Mouse (Mus musculus): ENCODE measurements around the gene Jmjd8.

Gene Jmjd8

DNA sequence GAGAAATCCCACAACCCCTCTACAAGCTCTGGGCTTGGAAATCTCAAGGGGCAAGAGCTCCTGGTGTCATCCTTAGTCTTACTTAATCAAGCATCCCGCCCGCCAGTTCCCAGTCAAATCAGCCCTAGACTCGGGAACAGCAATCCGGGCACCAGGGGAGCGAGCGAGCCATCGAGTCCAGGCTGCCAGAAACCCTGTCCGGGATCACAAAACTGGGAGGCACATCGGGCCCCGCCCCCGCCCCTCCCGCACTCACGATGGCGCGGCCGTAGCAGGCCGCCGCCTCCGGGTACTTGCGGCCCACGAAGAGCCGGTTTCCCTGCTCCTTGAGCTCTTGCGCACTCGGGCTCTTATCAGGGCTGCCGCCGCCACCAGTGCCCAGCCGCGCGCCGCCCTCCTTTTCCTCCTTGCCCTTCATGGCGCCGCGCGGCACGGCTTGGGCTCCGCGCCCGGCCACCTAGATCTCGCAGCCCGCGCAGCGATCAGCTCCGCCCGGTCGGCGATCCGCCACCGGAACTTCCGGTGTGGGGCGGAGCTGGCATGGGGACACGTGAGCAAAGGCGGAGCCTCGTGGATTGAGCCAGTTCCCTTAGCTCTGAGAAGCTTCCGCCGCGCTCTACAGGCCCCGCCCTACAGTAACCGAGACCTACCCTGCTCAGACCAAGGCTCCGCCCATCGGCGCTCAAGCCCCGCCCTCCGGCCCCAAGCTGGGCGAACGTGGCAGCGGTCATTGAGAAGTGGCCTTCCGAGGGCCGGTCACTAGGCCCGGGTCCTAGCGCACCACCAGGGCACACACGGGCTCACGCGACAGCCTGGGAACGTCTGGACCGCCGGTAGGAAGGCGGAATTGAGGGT lies 4.0 kb downstream of the Jmjd8 start:
- DNase-seq (ENCODE audit: low read depth): peak; percentile 98

DNA sequence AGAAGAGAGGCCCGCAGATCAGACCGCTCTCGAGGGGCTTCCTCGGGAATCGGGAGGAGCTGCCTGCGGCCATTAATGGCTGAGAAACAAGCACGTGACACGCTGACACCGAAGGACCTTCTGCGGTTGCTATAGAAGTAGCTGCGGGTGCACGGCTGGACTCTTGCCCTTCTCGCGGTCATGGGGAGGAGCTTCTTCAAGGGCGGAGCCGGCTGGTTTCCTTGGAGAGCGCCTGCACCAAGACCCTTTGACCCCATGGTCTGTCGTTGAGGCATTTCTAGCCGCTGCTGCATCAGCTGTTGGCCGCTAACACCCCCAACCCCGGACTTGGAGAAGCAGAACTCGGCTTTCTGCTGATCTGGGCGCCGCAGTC lies 4.6 kb downstream of the Jmjd8 start, which contains the start of gene Stub1:
Gene Stub1 (minus strand): TSS at position 114 of the 373 bp plus-strand sequence.
- DNase-seq (ENCODE audit: low read depth): no peak

DNA sequence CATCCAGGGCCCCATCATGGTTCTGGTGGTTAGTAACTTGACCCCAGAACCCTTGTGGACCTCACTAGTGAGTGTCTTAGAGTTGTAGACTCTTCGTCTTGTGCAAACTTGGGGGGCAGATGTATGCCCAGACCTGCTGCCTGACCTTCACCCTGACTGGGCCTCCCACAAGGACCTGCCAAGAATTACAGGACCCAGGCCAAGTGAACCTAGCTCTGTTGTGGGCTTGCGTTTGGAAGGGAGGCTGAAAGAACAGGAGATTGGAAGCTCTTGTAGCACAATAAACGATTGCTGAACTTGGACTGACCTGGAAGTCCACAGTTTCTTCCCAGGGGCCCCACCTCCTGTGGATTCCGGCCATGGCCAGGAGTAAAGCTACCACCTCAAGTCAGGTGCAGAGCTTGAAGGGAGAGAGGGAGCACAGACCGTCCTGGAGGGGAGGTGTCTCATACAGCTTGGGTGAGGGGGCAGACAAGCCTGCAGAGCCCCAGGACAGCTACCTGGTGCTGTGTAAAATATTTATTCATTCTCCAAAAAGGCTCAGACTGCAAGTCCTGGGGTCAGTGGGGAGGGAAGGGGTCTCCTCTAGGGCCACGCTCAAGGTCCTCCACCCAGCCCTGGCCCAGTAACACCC lies 5.4 kb downstream of the Jmjd8 start:
- DNase-seq (ENCODE audit: low read depth): no peak

DNA sequence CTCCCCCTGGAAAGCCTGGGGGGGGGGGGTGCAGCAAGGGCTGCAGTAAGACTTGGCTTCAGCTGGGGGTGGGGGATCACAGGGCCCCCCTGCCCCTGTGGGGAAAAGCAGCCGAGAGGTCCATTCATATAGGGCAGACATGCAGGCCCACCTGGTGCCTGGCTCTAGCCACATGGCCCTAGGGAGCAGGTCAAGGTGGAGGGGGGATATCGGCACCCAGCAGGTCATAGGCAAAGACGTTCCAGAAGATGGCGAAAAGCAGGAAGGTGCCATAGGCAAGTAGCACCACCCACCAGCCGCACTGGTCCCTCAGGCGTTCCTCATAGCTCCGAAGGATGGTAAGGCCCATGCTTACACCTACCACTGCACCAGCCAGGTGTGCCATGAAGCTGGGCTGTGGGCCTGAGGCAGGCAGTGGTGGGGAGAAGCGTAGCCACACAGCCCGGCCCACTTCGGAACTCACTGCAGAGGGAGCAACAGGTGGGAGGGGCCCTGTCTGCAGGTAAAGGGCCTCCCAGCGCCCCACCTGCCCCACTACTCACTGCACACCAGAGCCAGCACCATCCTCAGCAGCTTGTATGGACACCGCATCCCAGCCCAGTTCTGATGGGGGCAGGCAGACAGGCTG lies 6.0 kb downstream of the Jmjd8 start:
- no peak for DNase-seq (ENCODE audit: low read depth)

DNA sequence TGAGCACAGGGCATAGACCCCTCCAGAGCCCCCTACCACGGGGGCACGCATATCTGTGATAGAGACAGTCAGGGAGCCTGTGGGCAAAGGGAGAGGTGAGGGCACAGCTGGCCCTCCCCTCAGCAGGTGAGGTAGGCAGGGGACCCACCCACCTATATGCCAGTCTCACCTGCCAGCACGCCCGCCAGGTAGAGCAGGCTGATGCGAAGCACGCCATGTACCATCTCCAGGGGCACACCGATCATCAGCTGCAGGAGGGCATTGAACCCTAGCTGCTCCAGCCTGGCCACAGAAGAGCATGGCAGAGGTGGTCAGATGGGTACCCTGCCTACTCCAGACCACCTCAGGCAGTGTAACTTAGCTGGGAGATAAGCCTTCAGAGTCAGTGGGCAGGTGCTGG lies 6.6 kb downstream of the Jmjd8 start:
- no peak for DNase-seq (ENCODE audit: low read depth)

DNA sequence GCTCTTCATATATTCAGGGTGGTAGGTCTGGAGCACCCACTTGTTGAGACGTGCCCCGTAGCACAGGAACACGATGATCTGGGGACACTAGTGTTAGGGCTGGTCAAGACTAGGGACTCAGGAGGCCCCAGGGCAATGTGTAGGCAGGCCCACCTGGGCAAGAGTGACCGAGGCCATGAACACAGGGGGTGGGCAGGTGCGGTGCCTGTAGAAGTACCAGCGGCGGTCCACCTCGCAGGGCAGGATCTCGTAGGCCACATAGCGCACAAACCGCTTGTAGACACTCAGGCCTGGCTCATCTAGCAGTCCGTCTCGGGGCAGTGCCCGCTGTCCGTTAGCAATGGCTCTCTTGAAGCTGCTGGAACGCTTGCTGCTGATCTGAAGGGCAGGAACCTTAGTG lies 7.1 kb downstream of the Jmjd8 start:
- no peak for DNase-seq (ENCODE audit: low read depth)

DNA sequence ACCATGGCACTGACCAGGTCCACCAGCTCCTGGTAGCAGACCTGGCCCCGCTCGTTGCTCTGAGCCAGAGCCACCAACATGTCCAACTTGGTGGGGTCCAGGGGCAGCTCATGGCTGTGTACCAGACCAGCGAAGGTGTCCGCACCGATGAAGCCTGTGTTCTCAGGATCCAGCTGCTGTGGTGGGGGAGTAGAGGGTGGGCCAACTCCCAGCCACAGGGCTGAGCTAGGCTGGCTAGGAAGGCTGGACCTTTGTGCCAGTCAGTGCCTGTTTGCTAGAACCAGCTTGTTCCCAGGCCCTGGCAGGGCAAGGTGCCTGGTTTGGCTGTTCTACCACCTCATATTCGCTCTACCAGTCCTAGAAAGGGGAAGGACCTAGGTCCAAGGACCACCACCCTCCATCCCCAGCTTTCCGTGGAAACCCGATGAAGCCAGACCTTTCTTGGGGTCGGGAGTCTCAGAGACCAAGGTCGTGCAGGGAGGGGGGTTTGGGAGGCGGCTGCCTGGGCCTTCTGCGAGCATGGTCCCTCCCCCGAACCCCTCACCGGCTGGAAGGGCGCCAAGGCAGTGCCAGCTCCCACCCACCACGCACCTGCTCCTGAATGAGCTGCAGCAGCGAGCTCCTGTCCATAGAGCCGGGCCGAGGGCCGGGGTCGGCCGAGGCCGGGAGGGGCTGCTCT lies 7.9 kb downstream of the Jmjd8 start:
- no peak for DNase-seq (ENCODE audit: low read depth)

DNA sequence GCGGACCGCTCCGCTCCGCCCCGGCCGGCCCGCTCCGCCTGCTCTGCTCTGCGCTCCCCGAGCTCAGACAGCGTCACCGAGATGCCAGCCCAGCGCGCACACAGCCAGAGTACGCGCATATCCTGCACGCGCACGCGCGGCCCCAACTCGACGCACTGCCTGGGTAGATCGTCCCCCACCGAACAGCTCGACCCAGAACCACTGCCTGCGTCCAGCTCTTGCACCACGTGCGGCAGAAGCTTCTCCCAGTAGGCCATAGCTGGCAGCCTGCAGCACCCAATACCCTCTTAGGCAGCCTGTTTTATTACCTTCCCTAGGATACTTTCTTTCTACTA lies 8.4 kb downstream of the Jmjd8 start, which contains the start of gene Rhbdl1:
Gene Rhbdl1 (minus strand): TSS at position 220 of the 335 bp plus-strand sequence.
- DNase-seq (ENCODE audit: low read depth): no peak

DNA sequence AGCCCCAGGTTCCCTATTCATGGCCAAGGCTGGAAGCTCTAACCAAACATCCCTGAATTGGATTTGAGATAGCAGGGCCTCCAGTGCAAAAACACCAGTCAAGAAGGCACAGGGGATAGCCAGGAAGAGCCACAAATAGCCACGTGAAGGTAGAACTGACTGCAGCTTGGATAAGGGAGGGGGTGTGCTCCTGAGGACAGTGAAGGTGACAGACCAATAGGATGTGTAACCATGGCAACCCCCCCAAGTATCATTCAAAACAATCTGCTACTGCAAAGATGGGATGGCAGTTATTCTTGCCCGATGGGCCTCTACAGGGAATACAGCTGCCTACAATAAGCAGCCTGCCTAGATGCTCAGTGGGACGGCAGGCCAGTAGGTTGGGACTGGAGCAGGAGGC lies 8.9 kb downstream of the Jmjd8 start:
- DNase-seq (ENCODE audit: low read depth): no peak

DNA sequence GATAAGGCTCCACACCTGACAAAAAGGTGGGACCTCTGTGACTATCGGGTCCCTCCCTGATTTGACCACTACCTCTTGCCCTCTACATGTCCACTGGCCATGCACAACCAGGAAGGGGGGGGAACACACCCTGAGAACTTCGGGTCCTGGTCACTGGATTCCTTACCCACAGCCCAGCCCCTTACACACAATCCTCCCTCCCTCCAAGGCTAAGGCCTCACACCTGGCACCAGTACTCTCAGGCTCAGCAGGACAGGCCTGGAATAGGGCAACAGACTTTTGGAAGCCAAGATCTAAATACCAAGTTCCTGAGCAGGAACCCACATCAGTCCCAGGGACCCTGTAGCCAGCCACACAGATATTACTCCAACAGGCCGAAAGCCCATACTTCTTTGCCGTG lies 10.2 kb downstream of the Jmjd8 start:
- no peak for DNase-seq (ENCODE audit: low read depth)

DNA sequence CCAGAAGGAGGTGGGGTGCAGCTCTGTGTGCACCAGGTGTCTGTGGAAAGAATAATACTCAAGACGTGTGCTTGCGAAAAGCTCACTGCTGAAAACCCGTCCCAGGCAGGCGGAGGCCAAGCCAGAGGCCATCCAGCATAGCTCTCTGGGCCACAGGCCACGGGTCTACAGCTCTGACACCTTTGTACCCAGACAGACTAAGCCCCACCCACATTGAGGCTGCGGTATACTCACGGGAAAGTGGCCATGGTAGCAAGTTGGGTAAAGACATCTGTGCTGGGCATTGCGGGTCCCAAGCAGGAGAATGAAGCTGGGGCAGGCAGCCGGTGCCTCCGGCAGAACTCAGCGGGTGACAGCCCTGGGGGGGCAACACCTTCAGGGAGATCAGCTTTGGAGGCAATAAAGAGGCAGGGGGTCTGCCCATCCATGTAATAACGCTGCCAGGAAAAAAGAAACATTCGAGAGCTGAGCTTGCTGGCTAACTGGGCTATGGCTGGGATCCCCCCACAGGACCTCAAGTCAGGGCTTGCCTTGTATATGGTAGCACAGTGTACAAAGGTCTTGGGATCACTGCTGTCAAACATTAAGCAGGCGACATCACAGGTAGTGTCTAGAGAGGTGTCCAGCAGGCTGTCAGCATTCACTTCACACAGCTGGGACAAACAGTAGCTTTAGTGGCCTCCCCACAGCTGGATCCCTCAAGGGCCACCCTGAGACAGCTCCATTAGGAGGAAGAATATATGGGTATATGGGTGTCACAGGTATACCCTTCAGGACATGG lies 11.0 kb downstream of the Jmjd8 start:
- no peak for DNase-seq (ENCODE audit: low read depth)

DNA sequence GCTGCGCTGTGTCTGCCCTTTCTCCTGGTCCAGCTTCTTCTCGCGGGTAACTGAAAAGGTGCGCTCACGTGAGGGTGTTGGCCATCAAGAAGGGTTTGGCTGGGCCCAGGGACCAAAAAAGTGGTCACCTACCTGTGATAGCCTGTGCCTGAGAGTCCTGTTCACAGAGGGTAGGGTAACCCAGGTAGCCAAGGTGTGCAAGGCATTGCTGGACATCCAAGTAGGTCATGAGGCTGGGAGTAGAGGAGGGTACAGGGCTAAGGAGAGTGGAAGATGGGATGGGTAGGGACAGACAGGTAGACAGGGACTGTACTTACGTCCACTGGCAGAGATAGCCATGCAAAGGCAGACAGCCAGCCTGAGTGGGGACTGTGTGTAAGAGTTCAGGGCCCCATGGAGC lies 11.9 kb downstream of the Jmjd8 start:
- DNase-seq (ENCODE audit: low read depth): no peak

DNA sequence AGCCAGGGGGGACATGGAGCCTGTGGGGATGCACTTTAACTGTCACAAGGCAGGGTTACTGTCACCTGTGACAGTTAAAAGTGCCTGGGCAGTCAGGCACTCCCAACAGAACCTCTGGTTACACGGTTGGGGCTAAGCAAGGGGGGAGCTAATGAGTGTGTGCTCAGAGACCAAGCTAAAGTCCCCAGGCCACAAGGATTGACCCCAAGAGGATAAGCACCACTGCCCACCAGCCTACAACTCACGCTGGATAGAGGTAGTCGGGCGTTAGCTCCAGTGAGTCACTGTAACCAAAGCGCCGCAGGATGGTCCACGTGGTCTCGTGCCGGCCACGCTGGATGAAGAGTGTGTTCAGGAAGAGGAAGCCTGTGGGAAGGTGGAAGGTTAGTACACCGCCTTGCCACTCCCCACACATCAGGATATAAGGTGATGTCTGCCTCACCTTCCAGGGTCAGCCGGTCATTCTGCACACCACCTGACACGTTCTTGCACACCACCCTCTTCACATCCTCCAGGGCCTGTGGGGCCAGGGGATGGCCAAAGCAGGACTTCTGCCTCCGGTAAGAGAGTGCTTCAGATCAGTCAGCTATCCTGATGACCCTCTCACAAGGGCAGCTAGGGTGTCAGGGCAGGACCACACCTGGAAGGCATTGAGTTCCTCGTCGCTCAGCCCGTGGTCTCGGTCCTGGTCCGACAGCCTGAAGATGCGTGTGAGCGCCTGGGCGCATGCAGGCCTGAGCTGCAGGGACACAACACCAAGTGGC lies 12.6 kb downstream of the Jmjd8 start, which contains the start of gene Gm20683:
Gene Gm20683 (minus strand): TSS at position 647 of the 764 bp plus-strand sequence.
- no peak for DNase-seq (ENCODE audit: low read depth)

DNA sequence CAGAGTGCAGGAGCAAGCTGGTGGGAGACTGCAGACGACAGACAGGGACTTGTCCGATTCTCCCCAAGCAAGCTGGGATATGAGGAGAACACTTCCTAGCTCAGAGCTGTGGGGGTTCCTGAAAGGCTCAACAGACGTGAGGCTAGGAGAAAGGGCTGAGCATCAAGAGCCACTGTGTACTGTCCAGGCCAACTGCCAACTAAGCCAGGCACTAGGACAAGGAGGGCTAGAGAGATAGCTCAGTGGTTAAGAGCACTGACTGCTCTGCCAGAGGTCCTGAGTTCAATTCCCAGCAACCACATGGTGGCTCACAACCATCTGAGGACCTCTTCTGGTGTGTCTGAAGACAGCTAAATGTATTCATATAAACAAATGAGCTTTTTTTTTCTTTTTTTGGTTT lies 13.8 kb downstream of the Jmjd8 start:
- no peak for DNase-seq (ENCODE audit: low read depth)

DNA sequence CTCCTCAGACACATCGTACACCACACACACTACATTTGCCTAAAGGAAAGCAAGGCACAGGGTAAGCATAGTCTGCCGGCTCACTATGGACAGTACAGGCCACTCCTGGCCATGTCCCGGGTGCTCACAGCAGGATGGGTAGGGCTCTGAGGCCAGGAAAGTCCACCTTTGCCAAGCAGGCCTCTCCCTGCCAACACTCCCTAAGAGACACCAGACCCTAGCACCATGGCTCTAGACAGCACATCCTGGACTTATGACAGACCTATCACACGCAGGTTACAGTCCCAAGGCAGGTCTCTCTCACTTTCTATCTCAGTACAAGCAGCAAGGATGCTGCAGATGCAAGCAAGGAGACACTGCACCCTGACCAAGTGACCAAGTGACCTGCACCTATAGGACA lies 14.5 kb downstream of the Jmjd8 start:
- DNase-seq (ENCODE audit: low read depth): no peak

DNA sequence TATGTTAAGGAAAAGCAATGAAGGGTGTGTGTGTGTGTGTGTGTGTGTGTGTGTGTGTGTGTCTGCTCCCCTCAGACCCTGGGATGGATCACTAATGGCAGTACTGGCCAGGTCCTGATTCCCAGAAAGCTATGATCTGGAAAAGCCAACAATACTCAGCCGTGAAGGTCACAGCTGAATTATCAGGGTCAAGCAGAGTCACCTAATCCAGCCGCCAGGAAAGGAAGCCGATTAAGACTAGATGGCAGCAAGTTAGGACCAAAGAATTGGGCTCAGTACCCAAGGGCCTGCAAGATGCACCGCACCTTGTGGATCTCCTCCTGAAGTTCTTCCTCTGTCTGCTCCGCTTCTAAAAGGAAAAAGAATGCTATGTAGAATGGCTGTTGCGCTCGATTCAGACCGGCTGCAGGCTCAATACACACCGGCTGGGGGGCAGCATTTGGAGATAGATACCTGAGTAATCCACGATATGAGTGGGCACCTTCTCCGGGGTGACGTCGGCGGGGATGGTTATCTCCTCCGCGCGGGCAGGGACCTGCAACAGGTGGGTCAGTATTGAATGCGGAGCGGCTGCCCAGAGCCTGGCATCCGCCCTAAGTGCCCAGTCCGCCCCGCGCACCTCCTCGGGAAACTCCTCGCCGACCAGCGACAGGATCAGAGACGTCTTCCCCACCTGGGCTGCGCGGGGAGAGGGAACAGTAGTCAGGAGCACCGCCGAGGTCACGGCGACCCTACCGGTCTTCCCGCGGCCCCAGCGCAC lies 15.1 kb downstream of the Jmjd8 start:
- DNase-seq (ENCODE audit: low read depth): no peak

DNA sequence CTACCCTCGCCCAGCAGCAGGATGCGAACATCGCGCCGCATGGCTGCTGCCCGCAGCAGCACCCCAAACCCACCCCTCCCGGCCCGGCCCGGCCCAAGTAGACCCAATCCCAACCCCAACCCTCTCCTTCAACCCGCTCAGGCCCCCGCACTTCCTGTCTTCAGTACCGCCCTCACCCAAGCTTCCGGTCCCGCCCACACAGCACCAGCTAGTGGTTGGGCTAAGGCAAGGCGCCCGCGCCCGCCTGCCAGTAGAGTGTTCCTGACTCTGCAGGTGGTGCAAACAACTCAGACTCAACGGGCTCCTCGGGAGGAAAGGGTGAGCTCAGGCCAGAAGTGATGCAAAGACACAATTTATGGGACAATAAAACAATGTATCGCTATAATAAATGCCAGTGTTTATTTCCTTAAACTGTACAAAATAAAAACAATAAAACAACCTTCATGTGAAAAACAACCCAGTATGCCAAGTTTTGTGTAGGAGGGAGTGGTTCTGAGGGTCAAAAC lies 15.8 kb downstream of the Jmjd8 start, which contains the start of gene Rhot2:
Gene Rhot2 (minus strand): TSS at position 456 of the 506 bp plus-strand sequence.
- DNase-seq (ENCODE audit: low read depth): peak; percentile 94

DNA sequence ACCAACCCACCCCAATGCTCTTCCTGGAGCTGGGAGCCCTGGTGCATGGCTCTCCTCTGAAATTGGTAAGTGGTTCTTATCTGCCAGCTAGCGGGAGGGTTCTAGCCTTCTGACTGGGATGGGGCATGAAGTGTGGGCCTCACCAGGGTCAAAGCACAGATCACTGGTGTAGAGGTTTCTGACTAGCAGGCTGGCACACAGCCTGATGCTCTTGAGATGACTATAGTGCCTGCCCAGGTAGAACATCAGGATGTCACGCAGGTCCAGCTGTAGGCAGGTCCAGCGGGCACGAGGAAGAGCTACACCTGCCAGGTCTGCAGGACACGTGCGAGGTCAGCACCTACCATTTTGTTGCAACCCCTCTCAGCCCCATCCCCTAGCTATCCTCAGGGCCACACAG lies 31.6 kb downstream of the Jmjd8 start:
- DNase-seq (ENCODE audit: low read depth): no peak

DNA sequence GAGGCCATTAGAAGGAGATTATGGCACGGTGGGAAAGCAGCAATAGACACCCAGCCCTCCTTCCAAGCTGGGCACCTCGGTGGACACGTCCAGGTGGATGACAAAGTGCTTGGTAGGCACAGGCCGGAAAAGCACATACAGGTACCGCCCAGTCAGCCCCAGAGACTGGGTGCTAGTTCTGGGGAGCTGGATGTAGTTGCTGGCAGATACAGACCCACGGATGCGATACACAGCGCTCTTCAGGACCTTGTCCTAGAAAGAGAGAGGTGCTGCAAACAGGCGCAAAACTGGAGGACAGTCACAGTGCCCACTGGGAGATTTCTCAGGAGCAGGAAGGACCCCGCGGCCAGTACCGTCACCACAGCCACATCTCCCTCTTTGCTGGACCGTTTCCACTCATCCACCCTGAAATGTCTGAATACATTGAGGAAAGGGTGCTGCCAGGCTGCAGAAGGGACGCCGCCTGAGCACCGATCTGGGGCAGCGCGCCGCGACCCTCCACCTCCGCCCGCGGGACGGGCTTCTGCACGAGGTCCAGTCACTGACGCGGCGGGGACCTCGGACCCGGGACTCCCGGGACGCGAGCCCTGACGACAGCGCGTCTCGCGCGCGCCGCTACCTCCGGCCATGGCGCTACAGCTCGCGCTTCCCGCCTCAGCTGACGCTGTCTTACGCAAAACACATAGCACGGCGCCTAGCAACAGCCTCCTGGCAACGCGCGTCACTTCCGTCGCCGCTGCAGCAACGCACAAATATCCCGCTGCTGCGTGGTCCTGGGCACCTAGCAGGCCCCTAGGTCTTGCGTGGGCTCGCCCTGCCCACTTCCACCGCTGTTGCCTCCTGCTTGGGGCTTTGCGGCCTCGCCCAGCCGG lies 32.4 kb downstream of the Jmjd8 start, which contains the start of gene Wdr90:
Gene Wdr90 (minus strand): TSS at position 670 of the 872 bp plus-strand sequence.
- peak; percentile 86 for DNase-seq (ENCODE audit: low read depth)

All from c-Kit-positive CD71-positive TER-119-negative erythroid progenitor cells, embryonic 14.5 days (primary cell).